Mouse (Mus musculus) embryo, embryonic 10.5 days (tissue): ENCODE results near the gene Nmnat1.
A peak's percentile ranks its signal among the peaks of the same experiment; 100 is the strongest.
"Not testable (repeated sequence)": the region's sequence is repeated elsewhere in the genome, so short reads cannot be mapped to it uniquely, and the experiment has no call there.

Experiments
- DNase-seq: peaks from one replicate; pipeline ENCODE4 v3.0.0-alpha.2; 2015; ENCODE audit warnings: low spot score

Nmnat1 gene

GRCm38 (mm10) chr4:149444465-149444864, 40.5 kb downstream of the Nmnat1 start:
- DNase-seq, result peak; percentile 46

GRCm38 (mm10) chr4:149442436-149442835, 42.6 kb downstream of the Nmnat1 start:
- no peak for DNase-seq

GRCm38 (mm10) chr4:149440576-149440975, 44.4 kb downstream of the Nmnat1 start:
- DNase-seq, result no peak

- DNase-seq, result not testable (repeated sequence)
Measured at GRCm38 (mm10) chr4:149431887-149432286, 53.1 kb downstream of the Nmnat1 start.

GRCm38 (mm10) chr4:149429592-149429991, 55.4 kb downstream of the Nmnat1 start:
- DNase-seq, result no peak

- DNase-seq, result peak; percentile 100
Measured at GRCm38 (mm10) chr4:149426325-149427199, 58.4 kb downstream of the Nmnat1 start, which contains the start of gene Ube4b. Gene Ube4b, minus strand, starts transcription at chr4:149426749.

GRCm38 (mm10) chr4:149425801-149426292, 59.2 kb downstream of the Nmnat1 start:
- peak; percentile 62 for DNase-seq

- peak; percentile 46 for DNase-seq
Measured at GRCm38 (mm10) chr4:149424755-149425154, 60.2 kb downstream of the Nmnat1 start.

- DNase-seq, result no peak
Measured at GRCm38 (mm10) chr4:149417854-149418365, 67.1 kb downstream of the Nmnat1 start.
